Mouse (Mus musculus) CH12.LX (cell line): ENCODE data around the gene Ush1g. TPM values are rescaled to one million over a fixed set of nuclear protein-coding genes. Genes with fewer than 3 reads are reported as not detected.

Experiments used
- DNase-seq: peaks from one replicate; pipeline ENCODE4 v3.0.0-alpha.2; 2013; ENCODE audit errors: extremely low read depth
- H3K27ac ChIP-seq: 2 replicates; pipeline ENCODE4 v1.5.1; 2012; ENCODE audit warnings: low read depth, mild to moderate bottlenecking, control low read depth, moderate library complexity; ENCODE audit not compliant: insufficient read depth
- H3K27me3 ChIP-seq: replicated peaks from 2 replicates; pipeline ENCODE3; 2012; ENCODE audit warnings: inconsistent platforms
- H3K36me3 ChIP-seq, 2 experiments: replicated peaks in 1 of 2; 2 replicates each; pipeline versions ENCODE3 to v1.6.1; 2012; ENCODE audit warnings: inconsistent platforms in 1 of 2, low read length in 1 of 2, mild to moderate bottlenecking in 1 of 2, mixed read lengths in 1 of 2, moderate library complexity in 1 of 2; ENCODE audit not compliant: control insufficient read depth in 1 of 2, insufficient read depth in 1 of 2
- H3K4me1 ChIP-seq, 2 experiments: 2 replicates each; pipeline ENCODE4 v1.6.1; 2012; ENCODE audit warnings: inconsistent platforms in 1 of 2, moderate library complexity in 1 of 2; ENCODE audit not compliant: insufficient read depth in 2 of 2, control insufficient read depth in 1 of 2
- H3K4me2 ChIP-seq: 2 replicates; pipeline ENCODE4 v1.6.1; 2012; ENCODE audit warnings: low read depth, mild to moderate bottlenecking, control low read depth; ENCODE audit not compliant: poor library complexity, insufficient read depth, severe bottlenecking
- H3K4me3 ChIP-seq, 3 experiments: fragments of 150-350 bp in 1 of 3; sonication (generic) in 1 of 3; replicated peaks in 1 of 3; 2 replicates each; pipeline versions ENCODE3 to v1.5.1; 2011 to 2012; ENCODE audit warnings: low read depth in 2 of 3, low read length in 2 of 3, mild to moderate bottlenecking in 2 of 3, moderate library complexity in 2 of 3, control low read depth in 1 of 3, improper control_type of control experiment in 1 of 3, inconsistent platforms in 1 of 3, mixed read lengths in 1 of 3; ENCODE audit not compliant: poor library complexity in 1 of 3
- H3K79me2 ChIP-seq: replicated peaks from 2 replicates; pipeline ENCODE4 v1.6.1; 2012; ENCODE audit warnings: mild to moderate bottlenecking, moderate library complexity; ENCODE audit not compliant: control insufficient read depth, poor library complexity, insufficient read depth, severe bottlenecking; ENCODE audit errors: extremely low read depth
- H3K9ac ChIP-seq: 2 replicates; pipeline ENCODE4 v1.6.1; 2012; ENCODE audit warnings: low read depth, mild to moderate bottlenecking, control low read depth, moderate library complexity; ENCODE audit not compliant: insufficient read depth
- H3K9me3 ChIP-seq: replicated peaks from 2 replicates; pipeline ENCODE3; 2012; ENCODE audit warnings: low read length, inconsistent platforms, mixed read lengths
- ELF1 ChIP-seq: IDR thresholded peaks from 2 replicates; pipeline ENCODE4 v1.6.1; 2014; ENCODE audit warnings: low read depth, mild to moderate bottlenecking, inconsistent platforms, low read length, improper control_type of control experiment
- EP300 ChIP-seq: IDR thresholded peaks from 2 replicates; pipeline ENCODE4 v1.6.1; 2011; ENCODE audit warnings: low read length, improper control_type of control experiment
- HCFC1 ChIP-seq: IDR thresholded peaks from 2 replicates; pipeline ENCODE4 v1.6.1; 2012; ENCODE audit warnings: low read depth, mild to moderate bottlenecking, inconsistent platforms, low read length, improper control_type of control experiment
- JUN ChIP-seq: IDR thresholded peaks from 2 replicates; pipeline ENCODE4 v1.6.1; 2011; ENCODE audit warnings: low read depth, mild to moderate bottlenecking, low read length, improper control_type of control experiment, moderate library complexity; ENCODE audit not compliant: insufficient read depth
- JUND ChIP-seq: conservative IDR thresholded peaks from 2 replicates; pipeline ENCODE4 v1.6.1; 2011; ENCODE audit warnings: low read depth, low read length, improper control_type of control experiment
- KAT2A ChIP-seq: IDR thresholded peaks from 2 replicates; pipeline ENCODE4 v1.6.1; 2012; ENCODE audit warnings: low read length, improper control_type of control experiment, inconsistent platforms; ENCODE audit not compliant: insufficient replicate concordance
- MAX ChIP-seq: IDR thresholded peaks from 2 replicates; pipeline ENCODE4 v1.6.1; 2011; ENCODE audit warnings: low read length, improper control_type of control experiment
- MAZ ChIP-seq: IDR thresholded peaks from 2 replicates; pipeline ENCODE4 v1.6.1; 2012; ENCODE audit warnings: low read depth, mild to moderate bottlenecking, inconsistent platforms, low read length, improper control_type of control experiment, moderate library complexity
- MXI1 ChIP-seq: IDR thresholded peaks from 2 replicates; pipeline ENCODE4 v1.6.1; 2011; ENCODE audit warnings: mild to moderate bottlenecking, low read depth, low read length, improper control_type of control experiment
- NRF1 ChIP-seq: IDR thresholded peaks from 2 replicates; pipeline ENCODE4 v1.6.1; 2014; ENCODE audit warnings: low read depth, mild to moderate bottlenecking, inconsistent platforms, low read length, improper control_type of control experiment, moderate library complexity
- PAX5 ChIP-seq: IDR thresholded peaks from 2 replicates; pipeline ENCODE4 v1.6.1; 2012; ENCODE audit warnings: low read length, inconsistent platforms, mixed read lengths
- POLR2AphosphoS2 ChIP-seq: IDR thresholded peaks from 2 replicates; pipeline ENCODE4 v1.6.1; 2011; ENCODE audit warnings: low read depth, low read length, improper control_type of control experiment
- RAD21 ChIP-seq: IDR thresholded peaks from 2 replicates; pipeline ENCODE4 v1.6.1; 2011; ENCODE audit warnings: low read depth, mild to moderate bottlenecking, low read length, improper control_type of control experiment, moderate library complexity
- SIN3A ChIP-seq: IDR thresholded peaks from 2 replicates; pipeline ENCODE4 v1.6.1; 2012; ENCODE audit warnings: low read length, improper control_type of control experiment, inconsistent platforms
- TBP ChIP-seq: conservative IDR thresholded peaks from 2 replicates; pipeline ENCODE4 v1.6.1; 2011; ENCODE audit warnings: low read depth, low read length, improper control_type of control experiment
- USF1 ChIP-seq: IDR thresholded peaks from 2 replicates; pipeline ENCODE4 v1.6.1; 2014; ENCODE audit warnings: low read depth, mild to moderate bottlenecking, inconsistent platforms, low read length, improper control_type of control experiment
- USF2 ChIP-seq: conservative IDR thresholded peaks from 2 replicates; pipeline ENCODE4 v1.6.1; 2011; ENCODE audit warnings: low read depth, low read length, improper control_type of control experiment
- ZKSCAN1 ChIP-seq: IDR thresholded peaks from 2 replicates; pipeline ENCODE4 v1.6.1; 2012; ENCODE audit warnings: low read depth, inconsistent platforms, low read length, improper control_type of control experiment, borderline replicate concordance
- ZMIZ1 ChIP-seq: IDR thresholded peaks from 2 replicates; pipeline ENCODE4 v1.6.1; 2012; ENCODE audit warnings: low read depth, mild to moderate bottlenecking, inconsistent platforms, low read length, improper control_type of control experiment
- ZNF384 ChIP-seq: IDR thresholded peaks from 2 replicates; pipeline ENCODE4 v1.6.1; 2012; ENCODE audit warnings: low read depth, low read length, improper control_type of control experiment, inconsistent platforms
- dilution Hi-C: fragments of 300-500 bp; cut with MboI; formaldehyde crosslinking; loops from 2 replicates; pipeline ENCODE4 v1.14.3; 2020; ENCODE audit warnings: low sequenced_read_pairs; ENCODE audit not compliant: extremely low pct_unique_long_range_greater_than_20kb, extremely low pct_ligation_motif_present
- in situ Hi-C: fragments of 300-500 bp; cut with MboI; formaldehyde crosslinking; loops from 3 replicates; pipeline ENCODE4 v1.14.3; 2019; ENCODE audit warnings: low sequenced_read_pairs, low pct_ligation_motif_present, low pct_unique_long_range_greater_than_20kb, mixed read lengths
- polyA plus RNA-seq: library from polyadenylated mRNA; unstranded; fragments of >175 nt; gene quantifications from 2 replicates; pipeline ENCODE4 v1.2.1, GENCODE M21; 2012; ENCODE audit warnings: low read depth; ENCODE audit not compliant: insufficient read length
- total RNA-seq, 2 experiments: library from RNA; depleted of rRNA; stranded (reverse); fragments of 300-350 nt in 1 of 2; fragments of >200 nt in 1 of 2; gene quantifications; 2 replicates each; pipeline ENCODE4 v1.2.3; 2012 to 2014

The Ush1g gene
- total and polyA plus RNA-seq, 3 experiments, result 0.42 TPM; not detected in 2

GRCm38 (mm10) chr11:115275509-115275908, 46.3 kb downstream of the Ush1g start (continued):
- 0 out of 2 replicates have a peak, but pooled peaks have one; percentile 34 for TF ChIP-seq NRF1
- peak; percentile 56; the same call in 1 of the 2 replicates for TF ChIP-seq ZMIZ1
- TF ChIP-seq USF2, result no peak
- no peak; the same call in 1 of the 2 replicates for TF ChIP-seq RAD21
- TF ChIP-seq ZKSCAN1, result no peak
- no peak for TF ChIP-seq POLR2AphosphoS2
- peak; percentile 41; the same call in 1 of the 2 replicates for TF ChIP-seq TBP

GRCm38 (mm10) chr11:115274771-115275170, 47.1 kb downstream of the Ush1g start:
- Histone ChIP-seq H3K79me2 (0 out of 2 replicates have a peak, but pooled peaks cover 9% of the 10 kb centered on the region), H3K27ac (peak overlapping the region; percentile 39), H3K27me3 (no peaks in the 10 kb centered on the region), H3K4me2 (peak overlapping the region; percentile 89), H3K4me3 (peak overlapping the region in 2 of 3 experiments; percentile 71 to 92), H3K9ac (peak overlapping the region; percentile 38), H3K36me3 (peaks cover 25 to 44% of the 10 kb centered on the region in 2 experiments), H3K4me1 (peaks cover 33 to 60% of the 10 kb centered on the region in 2 experiments), H3K9me3 (no peaks in the 10 kb centered on the region)
- dilution Hi-C loops (no loop called here), in situ Hi-C loops (loop anchor here (5.0 kb wide), 2 partner anchors 42 to 112 kb away; partner anchors contain the start of gene Slc9a3r1)
- TF ChIP-seq JUND (no peak), USF1 (no peak), HCFC1 (no peak), JUN (no peak), KAT2A (no peak), TBP (no peak), MAZ (no peak), POLR2AphosphoS2 (no peak), ELF1 (no peak), SIN3A (no peak), ZNF384 (no peak), MXI1 (no peak), RAD21 (no peak), ZKSCAN1 (no peak), EP300 (no peak), MAX (no peak), PAX5 (no peak)
- DNase-seq, result no peak
